Mouse (Mus musculus): Measurements from ENCODE around the gene Cct8. TPM values are rescaled to one million over a fixed set of nuclear protein-coding genes. Genes with fewer than 3 reads are reported as not detected.

Cct8 gene
- polyA plus RNA-seq (2017; shearing (Covaris generic)), result 442 TPM

GRCm38 (mm10) chr16:87495716-87496447, at the start of gene Cct8:
TSS of gene Cct8 (minus strand) at chr16:87495873.

GRCm38 (mm10) chr16:87454419-87455179, 41.1 kb downstream of the Cct8 start, which contains the start of gene Usp16:
TSS of gene Usp16 (plus strand) at chr16:87454703.

GRCm38 (mm10) chr16:87440184-87440686, 55.4 kb downstream of the Cct8 start, which contains the start of gene Rwdd2b:
TSS of gene Rwdd2b (minus strand) at chr16:87440573.

Other genes starting within 250 kb of the Cct8 start
- 15.0 TPM for gene N6amt1, start 141.7 kb downstream of the Cct8 start, polyA plus RNA-seq (2017; shearing (Covaris generic))
- gene Ltn1, start 63.3 kb downstream of the Cct8 start, polyA plus RNA-seq (2017; shearing (Covaris generic)), result 70.6 TPM
- gene Rwdd2b, start 55.3 kb downstream of the Cct8 start, polyA plus RNA-seq (2017; shearing (Covaris generic)), result 14.0 TPM
- 78.2 TPM for gene Usp16, start 41.2 kb downstream of the Cct8 start, polyA plus RNA-seq (2017; shearing (Covaris generic))
- gene Map3k7cl, start 57.5 kb upstream of the Cct8 start, polyA plus RNA-seq (2017; shearing (Covaris generic)), result not detected
- 5.0 TPM for gene Bach1, start 203.1 kb upstream of the Cct8 start, polyA plus RNA-seq (2017; shearing (Covaris generic))